Mouse (Mus musculus) lung, postnatal 14 days (tissue): Measurements from ENCODE around the gene Cd79b.
"Not testable (repeated sequence)": the region's sequence is repeated elsewhere in the genome, so short reads cannot be mapped to it uniquely, and the experiment has no call there.

Experiments
- DNase-seq: peaks from one replicate; pipeline ENCODE4 v3.0.0; 2021

Cd79b gene

GRCm38 (mm10) chr11:106314333-106314812, at the start of gene Cd79b:
TSS of gene Cd79b (minus strand) at chr11:106314762.
- no peak for DNase-seq

- no peak for DNase-seq
Measured at GRCm38 (mm10) chr11:106359350-106359749, 44.8 kb upstream of the Cd79b start.

GRCm38 (mm10) chr11:106355382-106356128, 41.0 kb upstream of the Cd79b start:
- peak; percentile 43 for DNase-seq

DNA sequence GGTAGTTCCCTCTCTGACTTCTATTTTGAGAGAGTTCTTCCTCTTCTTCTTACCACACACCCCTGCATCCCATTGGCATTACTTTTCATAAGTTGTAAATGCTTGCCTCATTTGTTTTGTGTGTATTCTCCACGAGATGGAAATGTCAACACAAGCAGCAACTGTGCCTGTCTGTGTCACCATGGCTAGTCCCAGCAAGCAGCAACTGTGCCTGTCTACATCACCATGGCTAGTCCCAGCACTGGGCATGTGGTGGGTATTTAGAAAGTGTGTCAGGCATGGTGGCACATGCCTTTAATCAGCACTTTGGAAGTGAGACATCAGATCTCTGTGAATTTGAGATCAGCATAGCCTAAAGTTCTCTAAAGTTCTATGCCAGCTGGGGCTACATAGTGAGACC, 39.6 kb upstream of the Cd79b start:
- no peak for DNase-seq

DNA sequence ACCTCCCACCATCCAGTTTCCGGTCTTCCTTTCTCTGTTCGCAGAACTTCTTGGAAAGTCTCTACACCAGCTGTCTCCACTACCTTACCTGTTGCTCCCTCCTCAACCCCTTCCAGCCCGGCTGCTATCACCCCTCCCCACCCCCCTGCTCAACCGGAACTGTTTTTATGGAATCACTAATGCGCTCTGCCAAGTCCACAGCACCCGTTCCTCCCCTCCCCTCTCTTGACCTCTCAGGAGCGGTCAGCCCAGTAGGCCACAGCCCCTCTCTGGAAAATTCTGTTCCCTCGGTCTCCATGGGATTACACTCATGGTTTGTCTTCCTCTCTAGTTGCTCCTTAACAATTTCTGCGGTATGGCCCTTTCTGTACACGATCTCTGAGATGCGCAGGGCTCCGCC, 38.6 kb upstream of the Cd79b start, which contains the start of gene Scn4a:
Scn4a (minus strand) TSS at position 101 of the 400 bp plus-strand sequence.
- no peak for DNase-seq

DNA sequence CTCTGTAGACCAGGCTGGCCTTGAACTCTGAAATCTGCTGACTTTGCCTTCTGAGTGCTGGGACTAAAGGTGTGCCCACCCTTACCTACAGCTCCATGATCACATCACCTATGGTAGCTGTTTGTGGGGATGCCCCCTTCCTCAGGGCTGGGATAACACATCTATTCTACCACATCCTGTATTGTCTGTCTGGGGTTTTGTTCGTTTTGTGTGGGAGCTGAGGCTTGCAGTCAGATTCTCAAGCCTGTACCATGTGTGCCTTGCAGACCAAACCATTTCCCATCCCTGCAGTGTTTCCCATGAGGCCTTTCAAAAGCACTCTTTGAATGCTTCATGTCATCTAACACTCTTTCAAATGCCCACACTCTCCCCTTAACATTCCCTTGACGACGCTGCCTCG, 37.4 kb upstream of the Cd79b start:
- no peak for DNase-seq

DNA sequence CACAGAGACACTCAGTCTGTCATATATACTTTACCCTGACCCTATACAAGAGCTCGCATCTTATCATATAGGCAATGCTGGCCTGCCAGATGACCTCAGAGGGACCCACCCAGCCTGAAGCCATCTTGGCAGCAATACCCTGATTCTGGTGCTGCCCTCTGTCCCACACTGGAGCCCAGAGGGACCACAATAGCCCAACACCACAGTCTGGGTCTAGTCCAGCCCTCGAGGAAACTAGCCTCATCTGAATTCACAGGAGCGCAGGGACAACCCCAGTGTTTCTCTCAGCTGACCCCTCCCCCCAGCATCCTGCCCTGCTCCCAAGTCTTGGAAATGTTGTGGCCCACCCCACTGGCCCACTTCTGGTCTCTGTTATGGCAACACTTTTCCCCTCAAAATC, 36.7 kb upstream of the Cd79b start:
- no peak for DNase-seq

DNA sequence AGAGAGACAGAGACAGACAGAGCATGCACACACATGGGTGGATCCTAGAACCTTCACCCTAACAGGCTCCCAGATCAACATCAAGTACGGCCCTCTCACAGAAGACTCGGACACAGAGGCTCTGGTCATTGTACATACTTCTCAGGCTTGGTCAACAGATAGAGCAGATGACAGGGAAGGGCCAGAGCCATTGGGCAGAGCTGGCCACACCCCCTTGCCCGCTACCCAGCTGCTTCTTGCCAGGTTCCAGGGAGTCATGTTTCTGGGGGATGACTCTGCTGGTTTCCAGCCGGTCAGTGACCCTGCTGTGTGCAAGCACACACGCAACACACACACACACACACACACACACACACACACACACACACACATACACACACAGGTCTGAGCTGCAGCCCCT, 36.3 kb upstream of the Cd79b start:
- no peak for DNase-seq

- no peak for DNase-seq
Measured at GRCm38 (mm10) chr11:106349772-106350171, 35.2 kb upstream of the Cd79b start.

- no peak for DNase-seq
Measured at GRCm38 (mm10) chr11:106344910-106345309, 30.3 kb upstream of the Cd79b start.

DNA sequence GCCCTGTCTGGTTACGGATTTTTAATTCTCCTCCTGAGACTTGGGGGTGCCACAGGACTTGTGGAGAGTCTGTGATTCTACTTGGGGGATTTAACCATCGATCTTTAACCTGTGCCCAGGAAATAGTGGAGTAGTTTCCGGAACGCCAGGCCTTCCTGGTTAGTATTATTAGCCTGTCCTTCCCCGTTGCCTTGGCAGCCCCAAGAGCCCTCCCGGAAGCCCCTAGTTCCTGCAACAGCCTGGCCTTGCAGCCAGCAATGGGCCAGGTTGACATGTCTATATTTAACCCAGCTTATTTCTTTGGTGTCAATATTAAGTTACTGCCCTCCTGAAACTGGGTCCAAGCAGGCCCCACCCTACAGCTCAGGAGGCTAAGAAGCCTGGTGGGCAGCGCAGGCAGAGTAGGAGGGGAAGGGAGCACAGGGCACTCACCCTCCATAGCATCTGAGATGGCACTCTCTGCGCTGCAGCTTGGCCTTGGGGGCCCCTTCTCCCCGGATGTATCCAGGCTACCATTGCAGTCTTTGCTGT, 26.5 kb upstream of the Cd79b start:
- DNase-seq: no peak

- not testable (repeated sequence) for DNase-seq
Measured at GRCm38 (mm10) chr11:106339323-106339722, 24.8 kb upstream of the Cd79b start.

GRCm38 (mm10) chr11:106338870-106339269, 24.3 kb upstream of the Cd79b start:
- DNase-seq: no peak

DNA sequence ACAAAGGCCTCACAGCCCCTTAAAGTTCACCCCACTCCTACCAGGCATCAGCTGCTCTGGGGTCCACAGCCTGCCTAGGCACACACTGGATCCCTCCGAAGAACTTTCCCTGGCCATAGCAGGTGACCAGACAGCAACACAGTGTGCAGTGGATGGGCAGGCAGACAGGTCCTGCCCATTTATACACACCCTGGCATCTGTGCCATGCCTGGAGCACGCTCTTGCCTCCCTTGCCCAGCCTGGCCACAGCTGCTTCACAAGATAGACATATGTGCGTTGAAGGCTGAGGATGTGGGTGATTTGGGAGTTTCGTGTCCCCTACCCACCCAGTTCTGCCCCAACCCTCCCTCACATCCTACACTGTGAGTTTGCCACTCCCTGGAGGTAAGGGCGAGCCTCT, 23.5 kb upstream of the Cd79b start:
- DNase-seq: no peak

GRCm38 (mm10) chr11:106334066-106334465, 19.5 kb upstream of the Cd79b start:
- no peak for DNase-seq

- DNase-seq: no peak
Measured at GRCm38 (mm10) chr11:106332458-106332857, 17.9 kb upstream of the Cd79b start.

GRCm38 (mm10) chr11:106329682-106330081, 15.1 kb upstream of the Cd79b start:
- peak; percentile 61 for DNase-seq

GRCm38 (mm10) chr11:106329128-106329527, 14.6 kb upstream of the Cd79b start:
- no peak for DNase-seq

GRCm38 (mm10) chr11:106328521-106328920, 14.0 kb upstream of the Cd79b start:
- DNase-seq: no peak

DNA sequence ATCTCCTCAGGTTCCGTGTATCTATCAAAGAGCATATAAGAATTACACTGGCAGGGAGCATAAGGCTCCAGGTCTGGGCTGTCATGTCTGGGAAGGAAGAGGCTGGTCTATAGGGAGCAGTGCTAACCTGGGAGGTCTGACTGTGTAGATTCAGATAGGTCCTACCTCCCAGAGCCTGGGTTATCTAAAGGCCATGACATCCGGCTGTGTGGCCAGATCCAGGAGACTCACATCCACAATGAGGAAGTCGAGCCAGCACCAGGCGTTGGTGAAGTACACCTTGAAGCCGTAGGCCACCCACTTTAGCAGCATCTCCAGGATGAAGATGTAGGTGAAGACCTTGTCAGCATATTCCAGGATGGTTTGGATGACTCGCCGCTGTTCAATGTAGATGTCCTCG, 11.9 kb upstream of the Cd79b start:
- DNase-seq: no peak

GRCm38 (mm10) chr11:106325566-106326206, 11.1 kb upstream of the Cd79b start:
- DNase-seq: peak; percentile 83

DNA sequence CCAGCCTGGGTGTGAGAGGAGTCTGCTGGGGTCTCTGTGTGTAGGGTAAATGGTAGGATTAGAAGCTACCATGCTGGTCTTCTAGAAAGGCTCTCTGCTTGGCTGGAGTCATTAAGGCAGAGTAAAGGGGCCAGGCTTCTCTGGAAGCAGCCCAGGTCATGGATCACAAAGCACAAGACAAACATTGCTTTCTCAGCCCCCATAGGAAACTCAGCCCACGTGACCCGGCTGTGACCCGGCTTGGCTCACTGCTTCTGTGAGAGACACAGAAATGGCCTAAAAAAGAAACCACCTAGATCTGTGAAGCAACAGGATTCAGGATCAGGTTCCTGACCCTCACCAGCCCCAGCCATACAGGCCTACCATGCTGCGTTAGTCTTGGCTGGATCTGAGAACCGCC, 10.3 kb upstream of the Cd79b start:
- no peak for DNase-seq

DNA sequence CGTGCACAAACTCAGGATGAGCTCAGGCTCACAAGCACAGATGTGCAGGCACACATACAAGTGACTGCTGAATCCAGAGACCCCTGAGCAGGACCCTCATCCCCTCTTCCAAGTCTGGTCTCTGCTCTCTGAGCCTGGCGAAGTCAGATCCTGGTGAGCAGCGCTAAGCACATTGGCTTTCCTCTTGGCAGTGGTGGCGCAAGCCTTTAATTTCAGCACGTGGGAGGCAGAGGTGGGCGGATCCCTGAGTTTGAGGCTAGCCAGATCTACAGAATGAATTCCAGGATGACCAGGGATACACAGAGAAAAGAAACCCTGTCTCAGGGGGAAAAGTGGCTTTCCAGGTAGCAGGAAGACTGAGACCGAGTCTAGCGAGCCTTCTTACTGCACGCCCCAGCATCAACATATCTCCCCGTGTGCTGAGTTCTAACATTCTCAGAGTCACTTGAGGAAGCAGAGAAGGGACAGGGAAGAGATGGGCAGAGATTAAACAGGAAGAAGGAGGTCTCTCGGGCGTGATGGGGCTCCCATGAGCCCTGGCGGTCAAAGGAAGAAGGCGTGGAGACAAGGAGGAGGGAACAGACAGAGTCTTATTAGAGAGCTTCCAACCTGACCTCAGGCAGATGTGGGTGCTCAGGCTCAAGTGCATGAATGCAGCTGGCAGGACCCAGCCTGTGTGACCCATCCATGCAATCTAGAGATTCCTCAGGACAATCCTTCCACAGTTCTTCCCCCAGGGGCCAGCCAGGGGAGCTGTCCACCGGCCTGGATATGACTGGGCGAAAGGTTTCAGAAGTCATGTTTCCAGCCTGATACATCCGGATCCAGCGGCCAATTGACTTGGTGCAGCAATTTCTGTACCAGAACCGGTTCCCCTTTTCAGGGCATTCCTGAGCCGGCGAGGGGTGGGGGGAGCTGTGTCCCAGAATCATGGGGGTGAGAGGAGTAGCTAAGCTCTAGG, 4.1 kb upstream of the Cd79b start:
- DNase-seq: no peak
